Mouse (Mus musculus) gastrocnemius, postnatal 14 days (tissue): ENCODE measurements around the gene Samhd1. TPM values are rescaled to one million over a fixed set of nuclear protein-coding genes. Genes with fewer than 3 reads are reported as not detected.
A peak's percentile ranks its signal among the peaks of the same experiment; 100 is the strongest.
"Not testable (repeated sequence)": the region's sequence is repeated elsewhere in the genome, so short reads cannot be mapped to it uniquely, and the experiment has no call there.

Experiments
- DNase-seq: peaks from one replicate; pipeline ENCODE4 v3.0.0; 2021; ENCODE audit warnings: mixed read lengths
- intact Hi-C: fragments of 180-260 bp; cut with DNase I; formaldehyde crosslinking; loops from one replicate; pipeline ENCODE4 v1.15.1; 2025; ENCODE audit warnings: low total_unique reads
- long read RNA-seq, 2 experiments: library from polyadenylated mRNA; stranded (forward); transcript quantifications; one replicate each; pipeline ENCODE4 v2.0.0; 2021
- total RNA-seq, 2 experiments: library from RNA; stranded (reverse); gene quantifications; 2 replicates each; pipeline ENCODE4 v1.2.3; 2021

Samhd1 gene
- 10 to 100 TPM; 11.4 to 13.7 TPM for total RNA-seq
- long read RNA-seq, experiment 1, transcript Samhd1-206 (17 exons, 2,036 nt) = major isoform, 6 of 9 reads
- long read RNA-seq, experiment 1, partial matches to known transcripts = 0 of 9 reads
- long read RNA-seq, experiment 1, other reads (novel, unspliced or antisense) = 1 of 9 reads
- long read RNA-seq, experiment 2, transcript Samhd1-206 (17 exons, 2,036 nt) = major isoform, 7 of 16 reads
- long read RNA-seq, experiment 2, partial matches to known transcripts = 3 of 16 reads
- long read RNA-seq, experiment 2, other reads (novel, unspliced or antisense) = 2 of 16 reads

DNA sequence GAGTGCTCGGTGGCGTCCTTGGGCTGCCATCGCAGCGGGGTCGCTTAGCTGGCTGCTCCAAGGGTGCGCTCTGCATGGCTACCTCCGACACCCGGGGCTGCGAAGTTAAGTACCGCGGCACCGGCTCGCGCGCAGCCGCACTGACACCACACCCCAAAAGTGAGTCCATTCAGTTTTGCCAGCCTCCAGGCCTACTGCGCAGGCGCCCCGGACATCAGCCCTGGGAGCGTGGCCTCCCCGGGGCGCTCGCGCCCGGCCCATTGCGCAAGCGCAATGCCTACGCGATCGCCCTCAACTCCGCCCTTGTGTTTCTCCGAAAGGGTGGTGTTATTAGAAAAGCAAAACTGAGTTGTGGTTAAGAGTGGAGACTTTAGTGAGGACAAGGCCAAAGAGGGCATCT, at the start of gene Samhd1:
Samhd1 (minus strand) TSS at position 252 of the 400 bp plus-strand sequence.
- intact Hi-C loops = no loop called here
- peak; percentile 97 for DNase-seq

DNA sequence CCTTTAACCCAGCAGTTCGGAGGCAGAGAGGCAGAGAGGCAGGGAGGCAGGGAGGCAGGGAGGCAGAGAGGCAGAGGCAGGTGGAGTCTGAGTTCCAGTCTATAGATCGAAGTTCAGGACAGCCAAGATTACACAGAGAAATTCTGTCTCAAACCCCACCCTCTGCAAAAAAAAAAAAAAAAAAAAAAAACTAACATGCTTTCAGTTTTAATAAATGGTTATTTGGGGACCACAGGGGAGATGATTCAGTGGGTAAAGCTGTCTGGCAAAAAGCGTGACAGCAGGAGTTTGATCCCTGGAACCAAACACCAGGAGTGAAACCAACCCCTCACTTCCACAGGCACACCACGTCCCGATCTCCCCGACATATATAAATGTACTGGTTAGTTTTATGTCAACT, 43.1 kb upstream of the Samhd1 start:
- no peak for DNase-seq
- intact Hi-C loops = no loop called here

DNA sequence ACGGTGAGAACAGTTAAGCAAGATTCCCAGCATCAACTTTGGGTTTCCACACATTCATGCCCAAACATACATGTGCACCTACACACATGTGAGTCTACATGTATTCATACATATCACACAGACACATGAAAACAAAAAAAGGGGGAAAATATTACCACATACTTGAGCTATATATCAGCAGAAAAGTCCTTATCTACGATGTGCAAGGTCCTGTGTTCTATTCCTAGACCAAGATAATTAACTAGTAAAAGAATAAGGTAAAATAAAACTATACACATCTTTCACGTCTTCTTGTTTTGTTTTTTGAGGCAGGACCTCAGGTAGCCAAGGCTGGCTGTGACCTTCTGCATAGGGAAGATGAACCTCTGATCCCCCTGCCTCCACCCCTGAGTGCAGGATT, 41.2 kb upstream of the Samhd1 start:
- intact Hi-C loops = no loop called here
- no peak for DNase-seq

DNA sequence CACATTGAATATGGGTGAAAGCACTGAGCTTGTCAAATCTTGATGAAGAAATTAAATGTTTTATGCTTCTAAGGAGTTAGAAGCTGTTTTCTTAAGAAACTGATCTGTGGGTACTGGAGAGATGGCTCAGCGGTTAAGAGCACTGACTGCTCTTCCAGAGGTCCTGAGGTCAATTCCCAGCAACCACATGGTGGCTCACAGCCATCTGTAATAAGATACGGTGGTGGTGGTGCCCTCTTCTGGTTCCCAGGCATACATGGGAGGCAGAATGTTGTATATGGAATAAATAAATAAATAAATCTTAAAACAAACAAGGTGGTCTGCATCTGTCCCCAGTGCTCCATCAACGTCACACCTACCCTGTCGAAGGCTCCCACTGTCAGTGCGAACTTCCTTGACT, 39.4 kb upstream of the Samhd1 start:
- intact Hi-C loops = no loop called here
- DNase-seq = no peak

DNA sequence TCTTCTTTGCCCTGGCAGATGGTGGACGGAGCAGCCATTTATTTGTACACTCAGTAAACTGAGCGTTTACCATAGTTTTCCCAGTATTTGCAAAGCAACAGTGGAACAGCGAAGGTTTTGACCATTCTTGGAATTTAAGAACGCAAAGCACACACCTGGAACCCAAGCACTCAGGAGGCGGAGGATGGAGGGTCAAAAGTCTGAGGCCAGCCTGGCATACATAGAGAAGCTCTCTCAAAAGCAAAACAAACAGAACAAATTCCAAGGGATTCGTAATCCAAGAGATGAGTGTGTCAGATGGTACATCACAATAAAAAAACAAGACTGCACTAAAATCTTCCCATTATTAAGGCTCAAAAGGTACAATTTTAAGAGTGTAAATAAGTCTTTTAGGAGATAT, 38.5 kb upstream of the Samhd1 start:
- intact Hi-C loops = no loop called here
- DNase-seq = no peak

- no peak for DNase-seq
- intact Hi-C loops = no loop called here
Measured at GRCm38 (mm10) chr2:157172984-157173383, 37.9 kb upstream of the Samhd1 start.

GRCm38 (mm10) chr2:157170626-157171025, 35.6 kb upstream of the Samhd1 start:
- no peak for DNase-seq
- intact Hi-C loops = no loop called here

- intact Hi-C loops = no loop called here
Measured at GRCm38 (mm10) chr2:157170166-157170565, 35.1 kb upstream of the Samhd1 start.

GRCm38 (mm10) chr2:157166371-157167080, 31.5 kb upstream of the Samhd1 start:
- no peak for DNase-seq
- intact Hi-C loops = no loop called here

More at GRCm38 (mm10) chr2:157170166-157170565, 35.1 kb upstream of the Samhd1 start:
- peak; percentile 6 for DNase-seq

- intact Hi-C loops, DNase-seq: not testable (repeated sequence)
Measured at GRCm38 (mm10) chr2:157165312-157166224, 30.5 kb upstream of the Samhd1 start.

DNA sequence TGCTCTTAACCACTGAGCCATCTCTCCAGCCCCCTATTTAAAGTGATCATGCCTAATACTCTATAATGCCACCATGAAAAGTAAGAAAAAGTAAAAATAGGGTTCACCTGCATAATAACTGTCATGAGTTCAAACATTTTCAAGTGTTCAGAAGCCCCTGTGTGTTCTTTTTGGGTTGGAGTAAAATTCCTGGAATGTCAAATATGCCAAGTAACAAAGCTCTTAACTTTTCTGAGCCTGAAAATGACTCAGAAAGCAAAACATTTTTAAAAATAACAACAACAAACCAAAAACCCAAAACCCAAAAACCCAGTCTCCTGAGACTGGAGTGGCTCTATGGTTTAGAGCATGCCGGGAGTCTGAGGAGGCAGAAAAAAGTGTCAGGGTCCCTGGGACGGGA, 29.0 kb upstream of the Samhd1 start:
- DNase-seq = no peak
- intact Hi-C loops = no loop called here

- intact Hi-C loops = no loop called here
- no peak for DNase-seq
Measured at GRCm38 (mm10) chr2:157156079-157156478, 21.0 kb upstream of the Samhd1 start.

DNA sequence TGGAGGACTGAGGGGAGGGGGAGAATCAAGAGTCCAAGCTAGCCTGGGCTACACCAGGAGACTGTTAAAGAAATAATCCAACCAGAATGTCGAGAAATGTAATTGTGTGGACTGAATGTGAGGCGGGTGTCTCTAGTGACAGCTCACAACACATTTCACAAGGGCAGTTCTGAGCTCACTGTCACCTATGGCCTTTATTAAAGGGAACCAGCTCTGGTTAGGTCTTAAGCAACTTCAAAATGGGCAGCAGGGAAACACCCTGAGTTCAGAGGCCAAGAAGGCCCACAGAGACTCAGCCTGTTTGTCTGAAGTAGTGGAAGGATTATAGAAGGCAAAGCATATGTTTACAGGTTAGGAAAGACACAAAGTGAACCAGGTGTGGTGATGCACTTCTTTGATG, 18.2 kb upstream of the Samhd1 start:
- intact Hi-C loops = no loop called here
- DNase-seq = no peak

- intact Hi-C loops = no loop called here
Measured at GRCm38 (mm10) chr2:157148417-157148816, 13.4 kb upstream of the Samhd1 start.

GRCm38 (mm10) chr2:157147397-157148020, 12.4 kb upstream of the Samhd1 start:
- no peak for DNase-seq
- intact Hi-C loops = no loop called here

More at GRCm38 (mm10) chr2:157148417-157148816, 13.4 kb upstream of the Samhd1 start:
- no peak for DNase-seq

DNA sequence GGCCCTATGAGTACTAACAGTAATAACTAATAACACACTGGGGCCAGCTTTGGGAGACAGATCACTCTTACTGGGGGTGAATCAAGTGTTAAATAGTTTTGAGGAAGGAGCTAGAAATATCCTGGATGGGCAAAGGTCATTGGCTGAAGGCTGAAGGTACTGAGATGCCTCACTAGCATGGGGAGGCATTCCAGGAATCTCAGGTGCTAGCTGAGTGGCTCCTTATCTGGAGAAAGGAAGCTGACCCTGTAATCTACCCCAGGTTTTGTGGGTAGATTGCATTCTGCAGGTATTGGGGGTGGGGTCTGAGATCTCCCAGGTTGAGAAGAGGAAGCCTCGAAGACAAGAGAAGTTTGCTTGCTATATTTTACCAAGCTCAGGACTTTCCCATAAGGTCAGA, 10.1 kb upstream of the Samhd1 start:
- intact Hi-C loops = no loop called here
- no peak for DNase-seq

DNA sequence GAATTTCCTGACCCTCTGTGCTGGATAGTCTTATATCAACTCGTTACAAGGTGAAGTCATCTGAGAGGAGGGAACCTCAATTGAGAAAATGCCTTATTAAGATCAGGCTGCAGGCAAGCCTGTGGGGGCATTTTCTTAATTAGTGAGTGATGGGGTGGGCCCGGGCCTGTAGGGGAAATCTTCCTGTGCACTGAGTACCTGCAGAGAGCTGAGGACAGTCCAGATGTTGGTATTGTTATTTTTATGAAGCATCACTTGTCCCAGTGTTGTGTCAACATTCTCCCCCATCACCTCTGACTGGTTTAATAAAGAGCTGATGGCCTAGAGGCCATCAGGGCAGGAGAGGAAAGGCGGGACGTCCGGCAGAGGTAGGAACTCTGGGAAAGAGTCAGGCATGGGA, 9.1 kb upstream of the Samhd1 start:
- intact Hi-C loops = no loop called here

DNA sequence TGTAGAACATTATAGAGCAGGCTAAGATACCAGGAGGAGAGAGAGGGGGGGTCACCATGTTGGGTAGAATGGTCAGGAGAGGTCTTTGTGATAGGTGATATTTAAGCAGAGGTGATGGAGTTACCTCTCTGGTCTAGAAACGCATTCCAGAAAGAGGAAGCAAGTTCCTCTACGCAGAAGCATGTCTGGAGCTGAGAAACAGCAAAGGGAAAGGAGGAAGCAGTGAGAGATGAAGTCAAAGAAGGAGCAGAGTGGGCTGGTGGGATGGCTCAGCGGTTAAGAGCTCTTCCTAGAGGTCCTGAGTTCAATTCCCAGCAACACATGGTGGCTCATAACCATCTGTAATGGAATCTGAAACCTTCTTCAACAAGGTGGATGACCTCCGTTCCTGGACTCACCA, 6.9 kb upstream of the Samhd1 start:
- intact Hi-C loops = no loop called here
- no peak for DNase-seq

More for the DNA sequence above, 9.1 kb upstream of the Samhd1 start:
- no peak for DNase-seq

DNA sequence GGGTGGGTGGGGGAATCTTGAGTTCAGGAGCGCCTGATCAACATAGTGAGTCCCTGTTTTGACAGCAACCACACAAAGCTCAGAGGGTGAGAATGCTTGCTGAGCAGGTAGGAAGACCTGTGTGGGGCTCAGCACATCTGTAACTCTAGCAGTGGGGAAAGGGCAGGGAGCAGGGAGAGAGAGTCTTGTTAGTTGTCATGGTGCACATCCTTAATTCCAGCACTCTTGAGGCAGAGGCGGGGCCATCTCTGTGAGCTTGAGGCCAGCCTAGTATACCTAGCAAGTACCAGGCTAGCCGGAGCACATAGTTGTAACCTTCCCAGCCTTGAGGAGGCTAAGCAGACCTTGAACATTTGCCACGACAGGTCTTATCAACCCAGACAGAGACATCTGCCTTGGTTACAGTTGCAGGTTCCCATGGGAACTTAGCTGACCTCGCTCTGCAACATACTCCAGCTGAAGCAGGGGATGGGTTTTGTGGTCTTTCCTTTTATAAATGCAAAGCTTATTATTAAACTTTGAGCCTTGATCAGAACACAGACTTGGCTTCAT, 4.3 kb upstream of the Samhd1 start:
- no peak for DNase-seq
- intact Hi-C loops = no loop called here
